Mouse (Mus musculus): ENCODE data around the gene Ccz1.

DNA sequence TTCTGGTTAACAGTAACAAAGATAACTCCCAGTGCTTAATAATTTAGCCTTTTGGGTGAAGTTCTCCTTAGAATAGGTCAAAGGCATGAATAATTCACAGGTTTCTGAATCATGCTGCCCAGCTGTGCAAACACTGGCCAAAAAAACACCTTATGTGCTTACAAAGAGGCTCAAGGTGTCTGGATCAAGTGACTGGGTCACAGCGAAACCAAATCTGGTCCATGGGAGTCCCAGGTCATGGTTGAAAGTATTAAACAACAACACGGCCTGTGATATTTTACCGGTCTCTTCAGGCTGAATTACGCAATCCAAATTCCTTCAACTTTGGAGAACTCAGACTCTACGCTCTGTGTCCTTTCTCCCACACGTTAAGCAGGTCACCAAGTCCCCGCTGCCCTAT, 17.8 kb upstream of the Ccz1 start:
- no peak for TF ChIP-seq POLR2A (IDR thresholded peaks at IDR 0.05; ENCODE audit: borderline replicate concordance, extremely low read depth, low read depth, low read length)
- TF ChIP-seq CTCF (IDR thresholded peaks at IDR 0.05; ENCODE audit: insufficient read depth, low read length): no peak

All from lung, adult 2 months (tissue).